Mouse (Mus musculus): ENCODE measurements around the gene 1700001L19Rik.

DNA sequence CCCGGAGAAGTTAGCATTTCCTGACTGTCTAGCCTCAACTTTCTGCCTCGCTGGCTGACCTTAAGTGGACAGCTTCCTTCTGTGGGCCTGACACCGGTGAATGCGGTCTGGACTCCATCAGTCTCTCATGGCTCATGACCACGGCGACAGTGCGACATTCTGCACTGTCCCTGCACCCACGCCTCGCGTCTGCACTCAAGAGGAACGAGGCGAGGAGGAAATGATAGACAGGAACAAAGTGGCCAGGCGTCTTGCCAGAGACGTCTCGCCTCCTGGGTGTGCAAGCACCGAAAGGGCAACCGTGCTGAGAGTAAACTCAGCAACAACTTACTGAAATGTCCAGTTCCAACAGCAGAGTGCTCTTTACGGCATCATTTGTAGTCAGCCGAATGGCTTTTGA is 25.0 kb upstream of the 1700001L19Rik start:
- TF ChIP-seq CTCF (IDR thresholded peaks at IDR 0.05; ENCODE audit: low read depth, low read length) (no peak), POLR2A (IDR thresholded peaks at IDR 0.05; ENCODE audit: extremely low read depth, insufficient read depth, low read length) (no peak)
